Mouse (Mus musculus): ENCODE measurements around the gene Usp16.

The Usp16 gene

GRCm38 (mm10) chr16:87454419-87455179 lies at the start of gene Usp16:
Gene Usp16 (plus strand): TSS chr16:87454703.
- peak; percentile 94 for DNase-seq (ENCODE audit: low spot score)

DNA sequence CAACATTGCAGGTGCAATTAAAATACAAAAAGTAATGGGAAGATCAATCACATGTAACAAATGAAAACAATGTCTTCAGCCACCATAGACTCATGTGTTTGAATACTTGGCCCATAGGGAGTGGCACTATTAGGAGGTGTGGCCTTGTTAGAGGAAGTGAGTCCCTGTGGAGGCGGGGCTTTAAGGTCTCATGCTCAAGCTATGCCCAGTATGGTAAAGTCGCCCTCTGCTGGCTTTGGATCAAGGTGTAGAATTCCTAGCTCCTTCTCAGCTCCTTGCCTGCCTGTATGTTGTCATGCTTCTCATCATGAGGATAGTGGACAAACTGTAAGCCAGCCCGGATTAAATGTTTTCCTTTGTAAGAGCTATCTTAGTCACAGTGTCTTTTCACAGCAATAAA lies 49.5 kb upstream of the Usp16 start:
- no peak for DNase-seq (ENCODE audit: low spot score)

GRCm38 (mm10) chr16:87420662-87421061 lies 33.8 kb upstream of the Usp16 start:
- no peak for DNase-seq (ENCODE audit: low spot score)

DNA sequence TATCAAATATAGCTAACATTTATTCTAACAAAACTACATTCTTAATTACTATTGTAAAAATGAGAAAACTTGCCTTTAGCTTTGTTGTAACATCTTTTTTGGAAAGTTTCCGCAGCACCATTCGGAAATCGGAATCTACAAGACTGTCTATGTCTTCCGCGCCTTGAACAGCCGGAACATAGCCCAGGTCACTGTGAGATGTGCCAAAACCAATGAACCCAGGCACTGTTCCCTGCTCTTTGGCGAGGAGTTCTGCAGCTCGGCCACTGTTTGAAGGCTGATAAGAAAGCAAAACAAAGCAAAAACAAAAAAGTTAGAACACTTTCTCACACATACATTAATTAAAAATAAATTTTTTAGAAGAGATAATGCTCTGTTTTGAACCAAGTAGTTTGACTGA lies 27.0 kb upstream of the Usp16 start:
- no peak for DNase-seq (ENCODE audit: low spot score)

GRCm38 (mm10) chr16:87432033-87432814 lies 22.3 kb upstream of the Usp16 start, which contains the start of gene Ltn1:
Gene Ltn1 (minus strand): TSS chr16:87432612.
- peak; percentile 96 for DNase-seq (ENCODE audit: low spot score)

- no peak for DNase-seq (ENCODE audit: low spot score)
Measured at GRCm38 (mm10) chr16:87434266-87434665, 20.2 kb upstream of the Usp16 start.

- no peak for DNase-seq (ENCODE audit: low spot score)
Measured at GRCm38 (mm10) chr16:87434946-87435345, 19.6 kb upstream of the Usp16 start.

GRCm38 (mm10) chr16:87435411-87436205 lies 18.9 kb upstream of the Usp16 start:
- no peak for DNase-seq (ENCODE audit: low spot score)

DNA sequence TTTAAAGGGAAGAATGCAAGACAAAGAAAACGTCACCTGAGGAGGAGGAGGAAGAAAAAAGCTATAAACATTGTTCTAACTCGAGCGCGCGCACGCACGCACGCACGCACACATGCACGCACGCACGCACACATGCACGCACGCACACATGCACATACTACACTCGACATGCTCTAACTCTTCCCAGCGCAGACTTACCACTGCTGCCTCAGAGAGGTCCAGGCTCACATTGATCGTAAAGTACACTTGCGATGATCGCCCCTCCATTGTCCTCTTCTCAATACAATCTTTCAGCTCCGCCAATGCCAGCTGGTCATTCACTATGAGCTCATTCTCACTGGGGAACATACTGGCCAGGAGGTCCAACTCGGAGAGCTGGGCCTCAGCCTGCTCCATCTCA lies 17.4 kb upstream of the Usp16 start:
- DNase-seq (ENCODE audit: low spot score): no peak

DNA sequence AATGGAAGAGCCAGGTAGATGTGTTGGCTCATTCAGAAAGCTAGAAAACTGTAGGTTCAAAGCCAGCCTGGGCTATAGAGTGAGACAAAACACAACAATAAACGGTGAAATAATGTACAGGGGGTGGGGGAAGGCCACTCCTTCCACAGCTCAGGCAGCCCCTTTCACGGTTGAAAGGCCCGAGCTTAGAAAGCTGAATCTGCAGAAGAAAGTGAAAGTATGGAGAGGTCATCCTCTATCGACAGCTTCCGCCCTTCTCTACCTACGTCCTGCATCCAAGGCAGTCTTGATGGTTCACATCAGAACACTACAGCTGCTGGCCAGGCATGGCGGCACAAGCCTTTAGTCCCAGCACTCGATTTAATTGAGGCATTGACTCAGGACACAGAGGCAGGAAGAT lies 15.8 kb upstream of the Usp16 start:
- no peak for DNase-seq (ENCODE audit: low spot score)

GRCm38 (mm10) chr16:87440184-87440686 lies 14.3 kb upstream of the Usp16 start, which contains the start of gene Rwdd2b:
Gene Rwdd2b (minus strand): TSS chr16:87440573.
- DNase-seq (ENCODE audit: low spot score): peak; percentile 81

DNA sequence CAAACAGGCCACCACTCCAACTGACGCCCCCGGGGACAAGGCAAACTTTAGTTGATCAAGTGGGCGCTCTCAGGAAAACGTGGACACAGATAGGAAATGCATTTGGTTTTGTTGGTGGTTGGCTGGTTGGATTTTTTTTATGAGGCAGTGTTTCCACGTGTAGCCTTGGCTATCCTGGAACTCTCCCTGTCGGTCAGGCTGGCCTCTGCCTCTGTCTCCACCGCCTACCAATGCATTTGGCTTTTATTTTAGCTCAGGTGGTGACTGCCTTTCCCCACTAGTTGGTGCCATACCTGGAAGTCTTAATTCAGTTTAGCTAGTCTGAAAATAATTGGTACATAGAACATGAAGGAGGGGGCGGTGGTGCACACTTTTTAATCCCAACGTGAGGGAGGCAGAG lies 13.4 kb upstream of the Usp16 start:
- no peak for DNase-seq (ENCODE audit: low spot score)

DNA sequence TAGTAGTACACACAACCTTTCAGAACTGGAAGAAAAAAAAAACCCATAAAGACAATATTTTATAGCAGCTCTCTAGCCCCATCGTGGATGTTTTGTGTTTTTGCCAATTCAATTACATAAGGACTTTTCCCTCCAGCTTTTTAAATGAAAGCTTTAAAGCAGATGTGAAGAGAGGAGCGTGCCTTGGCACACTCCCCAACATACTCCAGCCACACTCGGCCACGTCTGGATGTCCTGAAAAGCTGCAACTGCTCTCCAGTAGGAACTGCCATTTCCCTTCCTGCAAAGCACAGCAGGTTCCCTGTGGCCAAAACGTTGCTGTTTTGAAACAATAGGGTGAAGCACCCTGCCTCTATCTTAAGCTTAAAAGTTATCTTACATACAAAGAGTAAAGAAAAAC lies 12.2 kb upstream of the Usp16 start:
- DNase-seq (ENCODE audit: low spot score): no peak

- no peak for DNase-seq (ENCODE audit: low spot score)
Measured at GRCm38 (mm10) chr16:87443245-87443644, 11.3 kb upstream of the Usp16 start.

DNA sequence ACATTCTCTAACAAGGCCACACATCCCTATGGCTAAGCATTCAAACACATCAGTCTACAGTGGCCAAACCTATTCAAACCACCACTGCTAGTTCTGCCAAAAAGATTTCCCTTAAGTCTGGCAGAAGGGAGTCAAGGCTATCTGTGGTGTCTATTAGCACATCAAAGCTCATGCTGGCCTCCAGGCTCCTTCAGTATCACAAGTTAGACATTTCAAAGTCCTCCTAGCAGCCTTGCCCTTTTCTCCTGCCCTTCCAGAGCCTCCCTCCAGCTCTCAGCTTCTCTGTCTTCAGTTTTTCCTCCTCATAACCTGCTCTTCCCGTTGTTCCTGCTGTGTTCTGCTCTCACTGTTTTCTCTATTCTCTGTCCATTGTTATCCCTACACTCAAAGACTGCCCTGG lies 10.4 kb upstream of the Usp16 start:
- no peak for DNase-seq (ENCODE audit: low spot score)

DNA sequence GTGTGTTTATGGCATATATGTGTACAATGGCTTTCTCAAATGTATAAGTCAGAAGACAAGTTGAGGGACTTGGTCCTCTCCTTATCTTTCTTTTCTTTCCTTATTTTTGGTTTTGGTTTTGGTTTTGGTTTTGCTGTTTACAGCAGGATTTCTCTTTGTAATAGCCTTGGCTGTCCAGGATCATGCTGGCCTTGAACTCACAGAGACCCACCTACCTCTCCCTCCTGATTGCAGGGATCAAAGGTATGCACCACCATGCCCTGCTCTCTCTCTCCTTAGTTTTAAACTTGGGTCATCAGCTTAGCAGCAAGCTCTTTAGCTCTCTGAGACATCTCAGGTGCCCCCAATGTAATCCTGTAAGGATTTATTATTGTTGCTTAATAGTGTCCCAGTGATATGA lies 9.4 kb upstream of the Usp16 start:
- no peak for DNase-seq (ENCODE audit: low spot score)

DNA sequence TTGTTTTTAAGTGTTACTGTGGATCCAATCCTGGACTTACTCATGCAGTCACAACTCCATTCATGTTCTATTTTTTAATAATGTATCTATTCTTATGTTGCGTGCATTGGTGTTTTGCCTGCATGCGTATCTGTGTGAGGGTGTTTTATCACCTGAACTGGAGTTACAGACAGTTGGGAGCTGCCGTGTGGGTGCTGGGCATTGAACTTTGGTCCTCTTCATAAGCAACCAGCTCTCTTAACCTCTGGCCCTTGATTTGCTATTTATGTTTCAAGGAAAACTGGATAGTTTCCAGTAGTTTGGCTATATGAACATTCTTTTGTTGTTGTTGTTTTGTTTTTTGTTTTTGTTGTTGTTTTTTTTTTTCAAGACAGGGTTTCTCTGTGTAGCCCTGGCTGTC lies 9.0 kb upstream of the Usp16 start:
- DNase-seq (ENCODE audit: low spot score): no peak

DNA sequence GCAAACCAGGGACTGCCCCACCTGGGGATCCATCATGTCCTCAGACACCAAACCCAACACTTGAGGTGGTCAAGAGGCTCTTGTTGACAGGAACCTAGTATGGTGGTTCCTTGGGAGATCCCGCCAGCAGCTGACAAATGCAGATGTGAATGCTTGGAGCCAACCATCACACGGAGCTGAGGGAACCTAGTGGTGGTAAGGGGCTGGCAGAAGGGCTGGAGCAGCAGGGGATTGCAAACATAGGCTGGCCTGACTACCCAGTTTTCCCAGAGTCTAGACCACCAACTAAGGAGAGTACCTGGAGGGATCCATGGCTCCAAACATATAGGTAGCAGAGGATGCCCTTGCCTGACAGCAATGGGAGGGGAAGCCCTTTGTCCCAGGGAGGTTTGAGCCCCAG lies 1.3 kb upstream of the Usp16 start:
- no peak for DNase-seq (ENCODE audit: low spot score)

DNA sequence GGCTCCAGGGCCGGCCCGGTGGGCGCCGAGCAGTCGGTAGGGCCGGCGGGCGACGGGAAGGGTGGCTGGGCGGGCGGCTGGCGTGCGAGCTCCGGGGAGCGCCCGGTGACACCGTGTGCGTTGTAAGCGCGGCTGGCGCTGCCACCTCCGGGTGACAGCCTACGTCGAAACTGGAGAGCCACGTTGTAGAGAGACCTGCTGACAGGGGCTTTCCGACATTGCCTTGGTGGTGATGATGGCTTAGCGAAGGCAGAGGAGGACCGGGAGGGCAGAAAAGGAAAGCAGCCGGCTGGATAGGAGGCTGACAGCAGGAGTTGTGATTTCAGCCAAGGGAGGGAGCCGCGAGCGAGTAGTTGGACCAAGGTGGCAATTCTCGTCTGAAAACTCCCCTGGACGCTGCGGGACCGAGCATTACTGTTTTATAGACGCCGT lies 693 bp downstream of the Usp16 start:
- DNase-seq (ENCODE audit: low spot score): no peak

DNA sequence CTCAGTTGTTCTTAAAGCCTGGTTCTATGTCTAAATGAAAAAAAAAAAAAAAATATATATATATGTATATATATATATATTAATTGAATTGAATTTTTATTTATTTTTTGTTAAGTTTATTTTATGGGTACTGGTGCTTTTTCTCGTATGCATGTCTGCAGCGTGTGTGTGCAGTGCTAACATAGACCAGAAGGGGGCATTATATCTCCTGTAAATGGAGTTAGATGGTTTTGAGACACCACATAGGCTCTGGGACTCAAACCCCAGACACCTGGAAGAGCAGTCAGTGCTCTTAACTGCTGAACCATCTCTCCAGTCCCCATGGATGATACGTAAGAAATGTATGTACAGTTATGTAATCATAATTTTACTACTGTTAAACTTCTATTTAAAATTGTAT lies 4.2 kb downstream of the Usp16 start:
- DNase-seq (ENCODE audit: low spot score): no peak

- no peak for DNase-seq (ENCODE audit: low spot score)
Measured at GRCm38 (mm10) chr16:87470579-87470978, 16.1 kb downstream of the Usp16 start.

GRCm38 (mm10) chr16:87484367-87484766 lies 29.9 kb downstream of the Usp16 start:
- DNase-seq (ENCODE audit: low spot score): no peak

All from ovary, postnatal 14 days (tissue).